15 mouse cellular contexts compared by ENCODE assay signal in genomic region chr16:30607868-30608267, GRCm38 (mm10).
"Had no signal": no experiment of that assay in that cellular context is flagged by ENCODE, and none has a peak within 500 bp of the region (broad histone marks: within the 10 kb centered on the region; RNA-seq: fewer than 3 reads in every experiment).

No protein-coding gene starts in this region.

- H3K9ac ChIP-seq: limb, embryonic 12.5 days; liver, embryonic 14.5 days; neural tube, embryonic 12.5 days had no signal

- DNase-seq: kidney, adult 2 months; kidney, postnatal 25 days; liver; lung, adult 2 months; lung, postnatal 14 days; midbrain, embryonic 14.5 days; retina, postnatal 1 day; thymus, adult 18-20 months; thymus, postnatal 14 days had no signal

- H3K27ac ChIP-seq: left cerebral cortex, adult 2 months; limb, embryonic 12.5 days; liver, embryonic 14.5 days; midbrain, embryonic 10.5 days; neural tube, embryonic 12.5 days had no signal

- ATAC-seq: intestine, embryonic 16.5 days had no signal

- H3K36me3 ChIP-seq: limb, embryonic 12.5 days; midbrain, embryonic 10.5 days; neural tube, embryonic 12.5 days had no signal

- H3K27me3 ChIP-seq: neural tube, embryonic 12.5 days had no signal

- H3K4me2 ChIP-seq: limb, embryonic 12.5 days; neural tube, embryonic 12.5 days had no signal

- H3K4me3 ChIP-seq: left cerebral cortex, adult 2 months; limb, embryonic 12.5 days; midbrain, embryonic 10.5 days; neural tube, embryonic 12.5 days had no signal

- H3K9me3 ChIP-seq: limb, embryonic 12.5 days; midbrain, embryonic 10.5 days; neural tube, embryonic 12.5 days had no signal
